Mouse (Mus musculus) thymus, adult 2 months (tissue): Measurements from ENCODE around the gene Tcte1. TPM values are rescaled to one million over a fixed set of nuclear protein-coding genes. Genes with fewer than 3 reads are reported as not detected.

Source experiments
- DNase-seq: peaks from one replicate; pipeline ENCODE4 v3.0.0; 2021
- H3K27ac ChIP-seq: fragments of 200-500 bp; 2 replicates; pipeline ENCODE4 v1.5.1; 2012; ENCODE audit warnings: low read length, control low read depth; ENCODE audit not compliant: control insufficient read depth, insufficient read depth
- H3K27me3 ChIP-seq: fragments of 200-500 bp; 2 replicates; pipeline ENCODE4 v1.6.1; 2012; ENCODE audit warnings: mild to moderate bottlenecking, low read length, moderate library complexity, mixed read lengths; ENCODE audit not compliant: control insufficient read depth, insufficient read depth
- H3K36me3 ChIP-seq: fragments of 200-500 bp; 2 replicates; pipeline ENCODE4 v1.6.1; 2012; ENCODE audit warnings: mild to moderate bottlenecking, low read length, moderate library complexity; ENCODE audit not compliant: control insufficient read depth, insufficient read depth
- H3K4me1 ChIP-seq: fragments of 200-500 bp; replicated peaks from 2 replicates; pipeline ENCODE4 v1.6.1; 2012; ENCODE audit warnings: low read length; ENCODE audit not compliant: control insufficient read depth, insufficient read depth
- H3K4me3 ChIP-seq: fragments of 200-500 bp; 2 replicates; pipeline ENCODE4 v1.5.1; 2012; ENCODE audit warnings: mild to moderate bottlenecking, low read length, control low read depth, moderate library complexity; ENCODE audit not compliant: control insufficient read depth, insufficient read depth
- CTCF ChIP-seq: fragments of 200-500 bp; IDR thresholded peaks from 2 replicates; pipeline ENCODE4 v1.5.1; 2012; ENCODE audit warnings: mild to moderate bottlenecking, control low read depth, low read length, moderate library complexity, borderline replicate concordance; ENCODE audit not compliant: control insufficient read depth, poor library complexity, insufficient read depth; ENCODE audit errors: extremely low read depth
- POLR2A ChIP-seq: fragments of 200-500 bp; IDR thresholded peaks from 2 replicates; pipeline ENCODE4 v1.6.1; 2012; ENCODE audit warnings: mild to moderate bottlenecking, low read length, control low read depth, moderate library complexity; ENCODE audit not compliant: control insufficient read depth, poor library complexity, insufficient read depth; ENCODE audit errors: extremely low read depth
- WGBS: fragments of 180-500 bp; shearing (Covaris S2); methylation state at CpG from one replicate; pipeline ENCODE4 v1.1.7; 2018; 5-methylcytosine and 5-hydroxymethylcytosine counted together
- polyA plus RNA-seq: library from polyadenylated mRNA; depleted of rRNA; stranded (reverse); fragments of >200 nt; gene quantifications from 2 replicates; pipeline ENCODE4 v1.2.3, GENCODE M21; 2012

The Tcte1 gene
- polyA plus RNA-seq, 1 experiment = 1.2 TPM

- Histone ChIP-seq H3K27ac (no peak overlapping the region), H3K4me3 (no peak overlapping the region), H3K36me3 (no peaks in the 10 kb centered on the region; the same call in 1 of the 2 replicates), H3K27me3 (no peaks in the 10 kb centered on the region), H3K4me1 (peaks cover 25% of the 10 kb centered on the region)
- 55% methylated on average over 46 of the region's 46 CpGs for WGBS
- TF ChIP-seq CTCF (no peak), POLR2A (no peak)
- no peak for DNase-seq
Measured at GRCm38 (mm10) chr17:45544873-45545277, 21.6 kb downstream of the Tcte1 start.

GRCm38 (mm10) chr17:45545278-45545961 lies 22.2 kb downstream of the Tcte1 start:
- TF ChIP-seq CTCF (no peak), POLR2A (no peak)
- Histone ChIP-seq H3K36me3 (no peaks in the 10 kb centered on the region; the same call in 1 of the 2 replicates), H3K4me3 (no peak overlapping the region), H3K27me3 (no peaks in the 10 kb centered on the region), H3K27ac (no peak overlapping the region), H3K4me1 (peaks cover 26% of the 10 kb centered on the region)
- 45% methylated on average over 74 of the region's 74 CpGs for WGBS
- no peak for DNase-seq

GRCm38 (mm10) chr17:45546941-45547340 lies 23.7 kb downstream of the Tcte1 start:
- TF ChIP-seq CTCF = no peak
- no peak for TF ChIP-seq POLR2A
- WGBS = 94% methylated on average over 16 of the region's 16 CpGs
- no peak overlapping the region for H3K27ac ChIP-seq
- no peaks in the 10 kb centered on the region; the same call in 1 of the 2 replicates for H3K36me3 ChIP-seq
- H3K27me3 ChIP-seq = no peaks in the 10 kb centered on the region
- H3K4me1 ChIP-seq = peaks cover 31% of the 10 kb centered on the region
- DNase-seq = no peak
- H3K4me3 ChIP-seq = no peak overlapping the region

GRCm38 (mm10) chr17:45547461-45548190 lies 24.4 kb downstream of the Tcte1 start:
- Histone ChIP-seq H3K27me3 (no peaks in the 10 kb centered on the region), H3K4me3 (no peak overlapping the region), H3K36me3 (no peaks in the 10 kb centered on the region; the same call in 1 of the 2 replicates), H3K27ac (no peak overlapping the region), H3K4me1 (peaks cover 32% of the 10 kb centered on the region)
- no peak for DNase-seq
- TF ChIP-seq CTCF = no peak
- TF ChIP-seq POLR2A = no peak
- 96% methylated on average over 5 of the region's 5 CpGs for WGBS

GRCm38 (mm10) chr17:45548541-45549512 lies 25.6 kb downstream of the Tcte1 start:
- Histone ChIP-seq H3K36me3 (no peaks in the 10 kb centered on the region; the same call in 1 of the 2 replicates), H3K4me3 (peak overlapping the region; percentile 66), H3K27ac (no peak overlapping the region), H3K4me1 (peaks cover 32% of the 10 kb centered on the region), H3K27me3 (no peaks in the 10 kb centered on the region)
- 5% methylated on average over 60 of the region's 68 CpGs for whole genome bisulfite sequencing
- TF ChIP-seq POLR2A (no peak), CTCF (no peak)
- peak; percentile 63 for DNase-seq
